In the genomic region with DNA sequence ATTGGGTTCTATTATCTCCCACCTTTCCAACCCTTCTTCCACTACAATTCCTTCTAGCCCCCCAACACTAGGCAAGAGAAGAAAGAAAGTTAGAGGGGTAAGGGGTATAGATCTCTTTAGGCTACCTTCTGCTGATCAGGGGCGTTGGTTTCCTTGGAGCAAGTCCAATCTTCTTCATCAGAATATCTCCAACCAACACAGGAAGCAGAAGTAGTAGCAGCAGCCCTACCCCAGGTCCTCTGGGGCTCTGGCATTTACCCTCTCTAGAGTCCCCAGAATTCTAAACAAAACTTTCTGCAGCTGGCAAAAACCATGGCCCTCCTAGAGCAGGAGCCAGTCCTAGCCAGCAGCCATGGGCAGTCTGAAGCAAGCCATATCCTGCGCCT, we compare ENCODE assay signal across 17 mouse cellular contexts. TPM values are rescaled to one million over a fixed set of nuclear protein-coding genes. Genes with fewer than 3 reads are reported as not detected.
DNase-seq lines count a peak whose midpoint lies in the region; ATAC-seq and TF ChIP-seq lines count a peak whose summit lies in the region.
"Had no signal": no experiment of that assay in that cellular context is flagged by ENCODE, and none has a peak within 500 bp of the region (broad histone marks: within the 10 kb centered on the region; RNA-seq: fewer than 3 reads in every experiment).

No protein-coding gene starts in this region.

- H3K4me3 ChIP-seq in kidney, adult 2 months (ENCODE audit: insufficient read depth, low read depth, low read length), result no peak overlapping the region
- H3K4me3 ChIP-seq in lung, embryonic 16.5 days (ENCODE audit: low read length), result no peak overlapping the region
- H3K4me3 ChIP-seq in liver, embryonic 12.5 days, result no peak overlapping the region
- H3K4me3 ChIP-seq: embryonic facial prominence, embryonic 13.5 days; erythroblast, embryonic 14.5 days; forebrain, embryonic 15.5 days; hindbrain, embryonic 12.5 days; limb, embryonic 13.5 days; midbrain, embryonic 13.5 days had no signal

- WGBS in kidney, adult 2 months, result 79% methylated on average over 2 of the region's 2 CpGs
- 82% methylated on average over 2 of the region's 2 CpGs for WGBS in lung, embryonic 16.5 days
- WGBS in liver, embryonic 12.5 days (ENCODE audit: insufficient replicate concordance), result 55% methylated on average over 2 of the region's 2 CpGs

- TF ChIP-seq POLR2A in kidney, adult 2 months (IDR thresholded peaks at IDR 0.05; ENCODE audit: low read depth, low read length), result no peak

- no peaks in the 10 kb centered on the region for H3K9me3 ChIP-seq in lung, embryonic 16.5 days (ENCODE audit: control insufficient read depth, low read length)
- H3K9me3 ChIP-seq in liver, embryonic 12.5 days (replicated peaks), result no peaks in the 10 kb centered on the region
- H3K9me3 ChIP-seq: embryonic facial prominence, embryonic 13.5 days; forebrain, embryonic 15.5 days; hindbrain, embryonic 12.5 days; limb, embryonic 13.5 days; midbrain, embryonic 13.5 days had no signal

- peak overlapping the region; percentile 53; the same call in 1 of the 2 replicates for H3K27ac ChIP-seq in kidney, adult 2 months (ENCODE audit: insufficient read depth, low read depth, low read length)
- peak overlapping the region; percentile 64; the same call in 1 of the 2 replicates for H3K27ac ChIP-seq in lung, embryonic 16.5 days (ENCODE audit: low read length)
- H3K27ac ChIP-seq in liver, embryonic 12.5 days, result peak overlapping the region; percentile 65
- H3K27ac ChIP-seq: embryonic facial prominence, embryonic 13.5 days; forebrain, embryonic 15.5 days; hindbrain, embryonic 12.5 days; limb, embryonic 13.5 days; midbrain, embryonic 13.5 days had no signal

- H3K36me3 ChIP-seq in kidney, adult 2 months (ENCODE audit: control insufficient read depth, insufficient read depth, low read length), result no peaks in the 10 kb centered on the region
- no peaks in the 10 kb centered on the region for H3K36me3 ChIP-seq in lung, embryonic 16.5 days (ENCODE audit: control insufficient read depth, insufficient read depth, low read length)
- no peaks in the 10 kb centered on the region for H3K36me3 ChIP-seq in liver, embryonic 12.5 days
- H3K36me3 ChIP-seq: embryonic facial prominence, embryonic 13.5 days; forebrain, embryonic 15.5 days; hindbrain, embryonic 12.5 days; limb, embryonic 13.5 days; midbrain, embryonic 13.5 days had no signal

- H3K27me3 ChIP-seq in kidney, adult 2 months (replicated peaks; ENCODE audit: control insufficient read depth, insufficient read depth, low read length), result no peaks in the 10 kb centered on the region
- H3K27me3 ChIP-seq in lung, embryonic 16.5 days (ENCODE audit: control insufficient read depth, insufficient read depth, low read depth, low read length), result no peaks in the 10 kb centered on the region
- 0 out of 2 replicates have a peak, but pooled peaks cover 3% of the 10 kb centered on the region for H3K27me3 ChIP-seq in liver, embryonic 12.5 days (replicated peaks)
- H3K27me3 ChIP-seq: forebrain, embryonic 15.5 days; hindbrain, embryonic 12.5 days had no signal

- ATAC-seq in lung, embryonic 16.5 days (ENCODE audit: low read depth), result no peak
- ATAC-seq in liver, embryonic 12.5 days, result no peak
- ATAC-seq in megakaryocyte-erythroid progenitor cell, adult 5-6 weeks (replicated peaks; ENCODE audit: low FRiP score, low TSS enrichment, poor library complexity, severe bottlenecking), result peak; percentile 21; the same call in 1 of the 2 replicates

- H3K9ac ChIP-seq in lung, embryonic 16.5 days (ENCODE audit: low read length), result no peak overlapping the region
- no peak overlapping the region for H3K9ac ChIP-seq in liver, embryonic 12.5 days
- H3K9ac ChIP-seq: embryonic facial prominence, embryonic 13.5 days; forebrain, embryonic 15.5 days; hindbrain, embryonic 12.5 days; limb, embryonic 13.5 days; midbrain, embryonic 13.5 days had no signal

- no peak for DNase-seq in kidney, adult 2 months
- DNase-seq in kidney, adult 9 months, result no peak
- no peak for DNase-seq in lung, postnatal 14 days
- no peak for DNase-seq in right cerebral cortex, adult 18-20 months
- DNase-seq in yolk sac, embryonic 10.5 days (ENCODE audit: low spot score), result no peak
- DNase-seq: layer of hippocampus, adult 9-11 months; right cerebral cortex, postnatal 25 days had no signal

- H3K4me2 ChIP-seq in lung, embryonic 16.5 days (ENCODE audit: low read depth, low read length), result no peak overlapping the region
- H3K4me2 ChIP-seq in liver, embryonic 12.5 days, result no peak overlapping the region
- H3K4me2 ChIP-seq: embryonic facial prominence, embryonic 13.5 days; forebrain, embryonic 15.5 days; hindbrain, embryonic 12.5 days; limb, embryonic 13.5 days; midbrain, embryonic 13.5 days had no signal

- H3K4me1 ChIP-seq in kidney, adult 2 months (ENCODE audit: control insufficient read depth, insufficient read depth, low read length), result no peaks in the 10 kb centered on the region
- 0 out of 2 replicates have a peak, but pooled peaks cover 2% of the 10 kb centered on the region for H3K4me1 ChIP-seq in lung, embryonic 16.5 days (replicated peaks; ENCODE audit: control insufficient read depth, insufficient read depth, low read length)
- H3K4me1 ChIP-seq in liver, embryonic 12.5 days, result peaks cover 34% of the 10 kb centered on the region
- H3K4me1 ChIP-seq: embryonic facial prominence, embryonic 13.5 days; forebrain, embryonic 15.5 days; limb, embryonic 13.5 days; midbrain, embryonic 13.5 days had no signal

- no peak for TF ChIP-seq CTCF in kidney, adult 2 months (conservative IDR thresholded peaks at IDR 0.05; ENCODE audit: insufficient read depth, insufficient read length, low read depth, low read length)

RNA-seq across cellular contexts. Expression of a gene that starts 12.8 kb away (rescaled TPM):
- 110 and 123 TPM in 2 replicates for polyA plus RNA-seq in kidney, adult 2 months (2012; rRNA removed)
- 46.0 and 48.3 TPM in 2 replicates for polyA plus RNA-seq in lung, embryonic 16.5 days (2015; fragmentation: Nextera tagmentation; extraction: Ambion mirVana)
- polyA plus RNA-seq in liver, embryonic 12.5 days (2016; fragmentation: Nextera tagmentation; extraction: Ambion mirVana), result 110 TPM in 2 replicates
- 136 and 160 TPM in 2 replicates for total RNA-seq in megakaryocyte-erythroid progenitor cell, adult 5-6 weeks (2014; fragmentation: Nextera tagmentation)
- 116 and 165 TPM in 2 replicates for total RNA-seq in megakaryocyte-erythroid progenitor cell, adult 5-6 weeks (2017)

RNA-seq across cellular contexts. Expression of a gene that starts 26.0 kb away (rescaled TPM):
- 0.05 and 0.30 TPM in 2 replicates for polyA plus RNA-seq in kidney, adult 2 months (2012; rRNA removed)
- 0.26 TPM in 2 replicates for polyA plus RNA-seq in lung, embryonic 16.5 days (2015; fragmentation: Nextera tagmentation; extraction: Ambion mirVana)
- 0.66 and 0.73 TPM in 2 replicates for polyA plus RNA-seq in liver, embryonic 12.5 days (2016; fragmentation: Nextera tagmentation; extraction: Ambion mirVana)
- 21.1 and 23.4 TPM in 2 replicates for total RNA-seq in megakaryocyte-erythroid progenitor cell, adult 5-6 weeks (2014; fragmentation: Nextera tagmentation)
- 30.0 and 43.5 TPM in 2 replicates for total RNA-seq in megakaryocyte-erythroid progenitor cell, adult 5-6 weeks (2017)
- total RNA-seq: gastrocnemius, adult 8-10 months had no signal
